Mouse (Mus musculus) layer of hippocampus, adult 8-10 months (tissue): ENCODE data around the gene Tfb2m. TPM values are rescaled to one million over a fixed set of nuclear protein-coding genes. Genes with fewer than 3 reads are reported as not detected.

ENCODE experiments used
- DNase-seq, 2 experiments: peaks; one replicate each; pipeline ENCODE4 v3.0.0; 2022; ENCODE audit warnings: low spot score in 2 of 2
- total RNA-seq, 4 experiments: library from RNA; stranded (reverse); gene quantifications; 2 replicates each; pipeline ENCODE4 v1.2.4; 2022

The Tfb2m gene
- total RNA-seq, 4 experiments from 2014 or later, result 20.1 to 26.4 (median 24.8) TPM

DNA sequence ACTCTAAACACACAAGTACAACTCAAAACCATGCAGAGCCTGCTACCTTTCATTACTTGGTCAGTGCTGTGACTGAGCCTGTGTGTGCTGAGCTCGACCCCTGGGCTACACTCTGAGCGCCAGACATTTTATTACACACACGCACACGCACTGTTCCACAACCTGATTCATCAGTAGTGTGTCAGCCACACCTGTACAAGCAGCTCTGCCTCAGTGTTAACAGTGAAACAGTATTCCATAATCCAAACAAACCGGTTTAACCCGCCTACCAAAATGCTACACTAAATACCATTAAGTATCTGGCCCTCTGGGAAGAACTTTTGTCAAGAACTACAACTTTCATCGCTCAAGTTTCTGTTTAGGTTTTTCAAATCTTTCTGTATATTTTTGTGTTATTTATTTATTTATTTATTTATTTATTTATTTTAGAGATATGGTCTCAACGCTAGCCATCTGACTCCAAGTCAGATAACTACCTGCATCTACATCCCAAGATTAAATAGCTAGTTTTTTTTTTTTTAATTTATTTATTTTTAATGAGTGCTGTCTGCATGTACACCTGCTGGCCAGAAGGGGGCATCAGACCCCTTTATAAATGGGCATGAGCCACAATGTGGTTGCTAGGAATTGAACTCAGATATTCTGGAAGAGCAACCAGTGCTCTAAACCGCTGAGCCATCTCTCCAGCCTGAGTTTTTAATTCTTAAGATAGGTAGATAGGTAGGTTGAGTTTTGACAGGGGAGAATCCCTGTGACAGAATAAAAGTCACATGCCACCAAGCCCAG is 39.3 kb downstream of the Tfb2m start:
- no peak for DNase-seq

DNA sequence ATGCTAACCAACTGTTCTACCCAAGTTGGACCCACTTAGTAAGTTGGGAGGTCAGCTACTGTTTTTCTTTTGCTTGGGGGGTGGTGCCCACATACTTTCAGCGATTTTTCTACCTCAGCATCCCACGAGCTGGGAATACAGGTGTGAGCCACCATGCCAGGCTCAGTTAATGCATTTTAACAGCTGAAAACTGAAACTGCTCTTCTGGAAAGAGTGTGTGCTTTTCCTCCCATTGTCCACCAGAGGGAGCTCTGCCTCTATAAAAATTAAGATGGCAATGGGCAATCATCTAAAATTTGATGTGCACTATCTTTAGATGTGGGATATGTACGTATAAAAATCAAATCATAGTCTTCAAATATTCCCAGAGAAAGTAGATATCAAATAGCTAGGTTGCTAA is 43.5 kb downstream of the Tfb2m start:
- no peak for DNase-seq

DNA sequence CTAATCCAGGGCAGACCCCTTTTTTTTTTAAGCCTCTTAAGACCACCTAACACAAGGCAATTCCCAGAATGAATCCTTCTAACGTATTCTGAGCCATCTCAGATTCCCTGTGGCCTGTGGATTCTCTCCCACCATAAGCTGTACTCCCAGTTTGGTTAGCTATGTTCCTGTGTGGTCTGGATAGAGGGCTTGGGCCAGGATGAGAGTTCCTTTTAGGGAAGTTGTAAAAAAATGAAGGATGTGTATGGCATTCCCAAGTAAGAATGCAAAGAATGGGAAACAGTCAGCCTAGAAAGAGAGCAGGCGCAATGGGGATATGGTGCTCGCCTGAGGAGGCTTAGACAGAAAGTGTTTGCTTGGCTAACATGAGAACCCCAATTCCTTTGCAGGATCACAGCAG is 46.8 kb downstream of the Tfb2m start:
- DNase-seq, result no peak

DNA sequence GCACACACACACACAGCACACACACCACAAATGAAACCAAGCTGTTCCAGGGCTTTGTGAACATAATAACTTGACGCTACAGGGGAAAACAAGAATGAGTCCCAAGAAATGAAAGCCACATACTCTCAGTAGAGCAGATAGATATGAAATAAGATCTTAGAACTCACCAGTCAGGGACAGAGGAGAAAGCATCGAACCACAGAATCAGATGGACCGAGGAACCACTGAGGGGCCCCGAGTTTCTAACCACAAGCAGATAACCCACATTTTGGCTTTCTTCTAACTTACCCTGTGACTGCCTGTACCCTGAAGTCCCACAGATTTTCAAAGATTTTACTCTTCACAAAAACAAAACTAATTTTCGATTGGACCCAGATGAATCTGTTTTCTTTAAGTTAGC is 53.2 kb downstream of the Tfb2m start:
- DNase-seq, result no peak

DNA sequence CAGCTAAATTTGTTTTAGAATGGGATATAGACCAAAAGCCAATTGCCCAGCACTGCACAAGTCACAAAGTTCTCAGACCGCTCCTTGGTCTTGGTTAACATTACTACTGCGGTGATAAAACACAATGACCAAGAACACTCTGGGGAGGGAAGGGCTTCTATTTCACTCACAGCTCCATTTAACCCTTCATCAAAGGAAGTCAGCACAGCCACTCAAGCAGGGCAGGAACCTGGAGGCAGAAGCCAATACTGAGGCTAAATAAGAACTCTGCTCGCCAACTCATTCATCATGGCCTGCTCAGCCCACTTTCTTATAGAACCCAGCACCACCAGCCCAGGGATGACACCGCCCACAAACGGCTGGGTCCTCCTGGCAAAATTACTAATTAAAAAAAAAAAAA is 57.5 kb downstream of the Tfb2m start:
- no peak for DNase-seq

DNA sequence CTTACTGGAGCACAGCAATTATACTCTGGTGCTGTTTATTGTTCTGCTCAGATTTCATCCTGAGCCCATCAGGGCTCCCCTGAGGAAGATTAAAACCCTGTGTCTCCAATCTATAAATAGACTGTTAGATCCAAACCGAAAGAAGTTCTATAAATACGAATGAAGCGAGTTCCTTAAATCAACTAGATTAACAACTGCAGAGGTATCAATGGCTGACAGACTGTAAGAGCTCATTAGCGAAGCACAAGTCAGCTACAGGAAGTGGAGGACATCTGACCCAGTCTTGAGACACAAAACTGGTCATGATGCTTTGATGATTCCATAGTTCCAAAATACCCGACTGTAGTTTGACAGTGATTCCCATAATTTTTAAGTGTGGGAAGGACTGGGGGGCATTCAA is 58.1 kb downstream of the Tfb2m start:
- no peak for DNase-seq

DNA sequence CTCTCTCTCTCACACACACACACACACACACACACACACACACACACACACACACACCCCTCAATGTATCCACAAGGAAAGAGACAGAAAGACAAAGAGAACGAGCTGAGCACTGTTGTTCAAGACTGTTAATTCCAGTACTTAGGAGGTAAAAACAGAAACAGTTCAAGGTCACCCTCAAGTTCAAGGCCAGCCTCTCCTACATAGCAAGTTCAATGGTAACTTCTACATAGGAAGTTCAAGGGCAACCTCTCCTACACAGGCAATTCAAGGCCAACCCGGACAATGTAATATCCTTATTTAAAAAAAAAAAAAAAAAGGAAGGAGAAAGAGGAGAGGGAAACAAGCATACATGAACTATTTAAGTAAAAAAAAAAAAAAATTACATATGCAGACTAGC is 58.8 kb downstream of the Tfb2m start:
- no peak for DNase-seq

DNA sequence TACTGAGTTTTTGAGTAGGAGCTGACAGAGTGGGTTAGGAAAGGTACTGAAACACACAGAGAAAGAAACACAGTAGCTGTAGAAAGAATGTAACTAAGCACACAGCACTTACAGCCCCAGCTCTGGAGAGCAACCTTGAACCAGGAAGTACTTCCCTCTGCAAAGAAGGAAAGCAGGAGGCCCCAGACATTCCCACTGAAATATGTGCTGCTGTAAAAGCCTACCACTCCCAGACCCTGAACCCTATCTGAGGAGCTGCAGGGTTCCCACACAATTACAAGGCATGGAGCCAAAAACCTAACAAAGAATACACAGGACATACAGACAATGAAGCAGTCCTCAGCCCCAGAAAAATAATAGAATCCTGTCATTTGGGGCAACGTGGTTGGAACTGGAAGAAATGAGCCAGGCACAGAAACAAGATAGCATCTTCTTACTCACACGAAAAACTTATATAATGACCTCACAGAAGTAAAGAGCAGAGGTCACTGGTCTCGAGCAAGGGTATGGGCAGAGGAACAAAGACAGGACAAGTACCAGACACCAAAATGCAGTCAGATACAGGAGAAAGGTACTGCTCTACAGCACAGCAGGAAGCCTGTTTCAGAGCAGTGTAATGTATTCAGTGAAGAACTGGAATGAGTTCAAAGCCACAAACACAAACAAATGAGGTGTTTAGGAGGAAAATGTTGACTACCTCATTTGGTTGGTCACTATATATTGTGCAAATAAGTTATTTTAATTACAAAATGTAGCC is 60.1 kb downstream of the Tfb2m start:
- DNase-seq, result no peak

DNA sequence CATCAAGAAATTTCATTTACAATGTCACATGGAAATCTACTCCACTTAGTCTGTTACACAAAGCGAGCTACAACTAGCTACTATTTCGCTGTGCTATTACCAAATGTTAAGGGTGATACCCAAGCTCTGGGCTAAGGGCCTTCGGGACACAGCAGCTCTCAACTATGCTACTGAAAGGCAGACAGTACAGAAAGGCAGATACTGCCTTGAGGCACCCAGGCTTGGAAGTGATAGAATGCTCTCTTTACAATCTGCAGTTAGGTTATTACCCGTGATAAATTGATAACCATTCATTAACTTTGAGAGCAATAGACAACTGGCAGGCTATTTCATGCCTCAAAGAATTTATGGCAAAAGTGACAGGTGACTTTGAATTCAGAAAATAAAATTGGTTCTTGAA is 65.2 kb downstream of the Tfb2m start:
- DNase-seq, result no peak

Other genes with a start within 250 kb of the Tfb2m start
- gene Smyd3, start 28.2 kb downstream of the Tfb2m start, total RNA-seq, result 10 to 100 TPM; 25.1 to 28.9 (median 26.2) TPM
- 10 to 100 TPM; 30.5 to 35.9 (median 31.9) TPM for gene Cnst, start 103 bp upstream of the Tfb2m start, total RNA-seq
- 10 to 100 TPM; 55.6 to 62.1 (median 59.4) TPM for gene Sccpdh, start 121.9 kb upstream of the Tfb2m start, total RNA-seq
- gene Kif28, start 199.0 kb upstream of the Tfb2m start, total RNA-seq, result under 1 TPM; 0.09 to 0.61 (median 0.36) TPM